16 mouse cellular contexts compared by ENCODE assay signal in genomic region chr11:20476494-20476893, GRCm38 (mm10).
DNase-seq lines count a peak whose midpoint lies in the region; ATAC-seq and TF ChIP-seq lines count a peak whose summit lies in the region.
"Had no signal": no experiment of that assay in that cellular context is flagged by ENCODE, and none has a peak within 500 bp of the region (broad histone marks: within the 10 kb centered on the region; RNA-seq: fewer than 3 reads in every experiment).

No protein-coding gene starts in this region.

- peaks cover 7% of the 10 kb centered on the region for H3K4me1 ChIP-seq in midbrain, embryonic 11.5 days (ENCODE audit: control insufficient read depth, insufficient read depth, low read length)
- H3K4me1 ChIP-seq in midbrain, postnatal 0 days (ENCODE audit: insufficient read depth, low read length): no peaks in the 10 kb centered on the region
- no peaks in the 10 kb centered on the region for H3K4me1 ChIP-seq in intestine, postnatal 0 days (replicated peaks; ENCODE audit: control insufficient read depth, insufficient read depth, low read length)

- H3K4me2 ChIP-seq in midbrain, embryonic 11.5 days: no peak overlapping the region
- H3K4me2 ChIP-seq in midbrain, postnatal 0 days (ENCODE audit: low read depth, low read length, poor library complexity, severe bottlenecking): no peak overlapping the region
- 0 out of 2 replicates have a peak overlapping the region, but pooled peaks have one; percentile 2 for H3K4me2 ChIP-seq in intestine, postnatal 0 days (replicated peaks; ENCODE audit: low read depth)

- ATAC-seq in midbrain, embryonic 11.5 days (ENCODE audit: low FRiP score): no peak
- no peak for ATAC-seq in midbrain, postnatal 0 days (ENCODE audit: low FRiP score)
- no peak for ATAC-seq in intestine, postnatal 0 days
- no peak for ATAC-seq in activated CD4-positive, CD25-positive, alpha-beta regulatory T cell, adult 4 months

- no peak for DNase-seq in gastrocnemius, adult 2 months
- no peak for DNase-seq in gastrocnemius, postnatal 36 days
- peak; percentile 69 for DNase-seq in midbrain, embryonic 11.5 days (ENCODE audit: low spot score, missing footprints)
- DNase-seq in midbrain, postnatal 0 days (ENCODE audit: low spot score): no peak
- no peak for DNase-seq in adrenal gland, postnatal 14 days
- DNase-seq: adrenal gland, adult 8-10 months; kidney, adult 11 months; right cerebral cortex, postnatal 14 days; spleen, adult 18-20 months; thymus, postnatal 25 days had no signal

- TF ChIP-seq CTCF in gastrocnemius, adult 2 months (IDR thresholded peaks at IDR 0.05): no peak
- TF ChIP-seq CTCF in midbrain, postnatal 0 days (IDR thresholded peaks at IDR 0.05): no peak
- no peak for TF ChIP-seq CTCF in intestine, postnatal 0 days (IDR thresholded peaks at IDR 0.05; ENCODE audit: low read depth)

- H3K9ac ChIP-seq in midbrain, embryonic 11.5 days (ENCODE audit: low read length): no peak overlapping the region
- H3K9ac ChIP-seq in midbrain, postnatal 0 days (replicated peaks; ENCODE audit: low read length, poor library complexity, severe bottlenecking): no peak overlapping the region
- no peak overlapping the region for H3K9ac ChIP-seq in intestine, postnatal 0 days (ENCODE audit: low read depth, low read length)
- H3K9ac ChIP-seq: hindbrain, embryonic 15.5 days; midbrain, embryonic 12.5 days had no signal

- H3K4me3 ChIP-seq in gastrocnemius, adult 2 months: no peak overlapping the region
- H3K4me3 ChIP-seq in midbrain, embryonic 11.5 days (ENCODE audit: low read depth, low read length): no peak overlapping the region
- H3K4me3 ChIP-seq in midbrain, postnatal 0 days (ENCODE audit: low read depth, low read length): no peak overlapping the region
- no peak overlapping the region for H3K4me3 ChIP-seq in intestine, postnatal 0 days (ENCODE audit: low read depth, low read length)
- H3K4me3 ChIP-seq: hindbrain, embryonic 15.5 days; liver, embryonic 12.5 days; midbrain, embryonic 12.5 days had no signal

- peak overlapping the region; percentile 81 for H3K27ac ChIP-seq in gastrocnemius, adult 2 months
- H3K27ac ChIP-seq in midbrain, embryonic 11.5 days (ENCODE audit: low read depth, low read length): no peak overlapping the region
- H3K27ac ChIP-seq in midbrain, postnatal 0 days (ENCODE audit: low read depth, low read length): no peak overlapping the region
- peak overlapping the region; percentile 79 for H3K27ac ChIP-seq in intestine, postnatal 0 days (ENCODE audit: low read depth, low read length)

- no peaks in the 10 kb centered on the region for H3K27me3 ChIP-seq in midbrain, embryonic 11.5 days (ENCODE audit: control insufficient read depth, insufficient read depth, low read length)
- no peaks in the 10 kb centered on the region for H3K27me3 ChIP-seq in midbrain, postnatal 0 days (ENCODE audit: insufficient read depth, low read length)
- no peaks in the 10 kb centered on the region for H3K27me3 ChIP-seq in intestine, postnatal 0 days (replicated peaks; ENCODE audit: control insufficient read depth, insufficient read depth, low read length)
- H3K27me3 ChIP-seq: hindbrain, embryonic 15.5 days; liver, embryonic 12.5 days; midbrain, embryonic 12.5 days had no signal

- intact Hi-C loops in gastrocnemius, adult 2 months (cut with DNase I): loop anchor here (5.0 kb wide), 2 partner anchors 66 to 161 kb away; partner anchors contain the start of gene Sertad2
- intact Hi-C loops in gastrocnemius, postnatal 36 days (cut with DNase I): no loop called here

- H3K9me3 ChIP-seq in midbrain, embryonic 11.5 days (ENCODE audit: control insufficient read depth, low read length): 0 out of 2 replicates have a peak, but pooled peaks cover 5% of the 10 kb centered on the region
- no peaks in the 10 kb centered on the region; the same call in 1 of the 2 replicates for H3K9me3 ChIP-seq in midbrain, postnatal 0 days (ENCODE audit: low read length)
- no peaks in the 10 kb centered on the region for H3K9me3 ChIP-seq in intestine, postnatal 0 days (ENCODE audit: control insufficient read depth)
- H3K9me3 ChIP-seq: hindbrain, embryonic 15.5 days; liver, embryonic 12.5 days had no signal

- WGBS in midbrain, embryonic 11.5 days: 90% methylated on average over 3 of the region's 3 CpGs
- 79% methylated on average over 3 of the region's 3 CpGs for WGBS in midbrain, postnatal 0 days
- WGBS in intestine, postnatal 0 days: 87% methylated on average over 3 of the region's 3 CpGs

- no peaks in the 10 kb centered on the region for H3K36me3 ChIP-seq in midbrain, embryonic 11.5 days (ENCODE audit: control insufficient read depth, insufficient read depth, low read length)
- no peaks in the 10 kb centered on the region for H3K36me3 ChIP-seq in midbrain, postnatal 0 days (ENCODE audit: insufficient read depth, low read length)
- no peaks in the 10 kb centered on the region for H3K36me3 ChIP-seq in intestine, postnatal 0 days (ENCODE audit: control insufficient read depth, insufficient read depth)
- H3K36me3 ChIP-seq: forebrain, embryonic 10.5 days; hindbrain, embryonic 15.5 days; liver, embryonic 12.5 days; midbrain, embryonic 12.5 days had no signal

Comparison
In these comparisons a context has a peak if more than half of its experiments do, and no peak if none do; other contexts are left out.
1. H3K27ac ChIP-seq: peak in gastrocnemius, adult 2 months (single experiment) and intestine, postnatal 0 days (single experiment); none in midbrain, embryonic 11.5 days (single experiment) and midbrain, postnatal 0 days (single experiment).